Mouse (Mus musculus) embryonic facial prominence, embryonic 11.5 days (tissue): Measurements from ENCODE around the gene Anpep. TPM values are rescaled to one million over a fixed set of nuclear protein-coding genes. Genes with fewer than 3 reads are reported as not detected.

Experiments
- ATAC-seq: fragments of 200-750 bp; cut with Nextera tagmentation; replicated peaks from 2 replicates; pipeline ENCODE4 v1.8.0; 2017; ENCODE audit warnings: low read depth; ENCODE audit not compliant: insufficient number of reproducible peaks, low FRiP score, low TSS enrichment
- DNase-seq: peaks from one replicate; pipeline ENCODE4 v3.0.0-alpha.2; 2015; ENCODE audit warnings: low spot score
- H3K27ac ChIP-seq: fragments of 300-500 bp; sonication (generic); replicated peaks from 2 replicates; pipeline ENCODE4 v1.5.1; 2014; ENCODE audit warnings: mild to moderate bottlenecking, low read depth, low read length, control low read depth
- H3K27me3 ChIP-seq: fragments of 300-500 bp; sonication (generic); 2 replicates; pipeline ENCODE4 v1.6.1; 2014; ENCODE audit warnings: mild to moderate bottlenecking, low read length, moderate library complexity, mixed read lengths; ENCODE audit not compliant: control insufficient read depth, insufficient read depth
- H3K36me3 ChIP-seq: fragments of 300-500 bp; sonication (generic); replicated peaks from 2 replicates; pipeline ENCODE4 v1.6.1; 2014; ENCODE audit warnings: low read depth, mild to moderate bottlenecking, low read length, moderate library complexity, mixed read lengths; ENCODE audit not compliant: control insufficient read depth, insufficient read depth
- H3K4me1 ChIP-seq: fragments of 300-500 bp; sonication (generic); 2 replicates; pipeline ENCODE4 v1.6.1; 2014; ENCODE audit warnings: low read length, mixed read lengths; ENCODE audit not compliant: control insufficient read depth, insufficient read depth
- H3K4me2 ChIP-seq: fragments of 300-500 bp; sonication (generic); 2 replicates; pipeline ENCODE4 v1.6.1; 2014; ENCODE audit warnings: low read depth, mild to moderate bottlenecking, control low read depth, low read length, moderate library complexity
- H3K4me3 ChIP-seq: fragments of 300-500 bp; sonication (generic); 2 replicates; pipeline ENCODE4 v1.5.1; 2014; ENCODE audit warnings: low read depth, low read length, control low read depth
- H3K9ac ChIP-seq: fragments of 300-500 bp; sonication (generic); replicated peaks from 2 replicates; pipeline ENCODE4 v1.6.1; 2014; ENCODE audit warnings: mild to moderate bottlenecking, control low read depth, low read length
- H3K9me3 ChIP-seq: fragments of 300-500 bp; sonication (generic); replicated peaks from 2 replicates; pipeline ENCODE4 v1.6.1; 2016; ENCODE audit warnings: mild to moderate bottlenecking, low read length, inconsistent platforms, mixed read lengths; ENCODE audit not compliant: control insufficient read depth
- WGBS: fragments of 180-500 bp; shearing (Covaris S2); extraction: QIAGEN DNeasy Blood & Tissue Kit; methylation state at CpG from one replicate; pipeline ENCODE4 v1.1.7; 2014; 5-methylcytosine and 5-hydroxymethylcytosine counted together
- polyA plus RNA-seq: library from polyadenylated mRNA; unstranded; fragments of >200 nt; fragmentation: Nextera tagmentation; extraction: Ambion mirVana; gene quantifications from 2 replicates; pipeline ENCODE4 v1.2.1, GENCODE M21; 2014

Gene Anpep
- polyA plus RNA-seq, 1 experiment from 2014 or later = 7.5 TPM

DNA sequence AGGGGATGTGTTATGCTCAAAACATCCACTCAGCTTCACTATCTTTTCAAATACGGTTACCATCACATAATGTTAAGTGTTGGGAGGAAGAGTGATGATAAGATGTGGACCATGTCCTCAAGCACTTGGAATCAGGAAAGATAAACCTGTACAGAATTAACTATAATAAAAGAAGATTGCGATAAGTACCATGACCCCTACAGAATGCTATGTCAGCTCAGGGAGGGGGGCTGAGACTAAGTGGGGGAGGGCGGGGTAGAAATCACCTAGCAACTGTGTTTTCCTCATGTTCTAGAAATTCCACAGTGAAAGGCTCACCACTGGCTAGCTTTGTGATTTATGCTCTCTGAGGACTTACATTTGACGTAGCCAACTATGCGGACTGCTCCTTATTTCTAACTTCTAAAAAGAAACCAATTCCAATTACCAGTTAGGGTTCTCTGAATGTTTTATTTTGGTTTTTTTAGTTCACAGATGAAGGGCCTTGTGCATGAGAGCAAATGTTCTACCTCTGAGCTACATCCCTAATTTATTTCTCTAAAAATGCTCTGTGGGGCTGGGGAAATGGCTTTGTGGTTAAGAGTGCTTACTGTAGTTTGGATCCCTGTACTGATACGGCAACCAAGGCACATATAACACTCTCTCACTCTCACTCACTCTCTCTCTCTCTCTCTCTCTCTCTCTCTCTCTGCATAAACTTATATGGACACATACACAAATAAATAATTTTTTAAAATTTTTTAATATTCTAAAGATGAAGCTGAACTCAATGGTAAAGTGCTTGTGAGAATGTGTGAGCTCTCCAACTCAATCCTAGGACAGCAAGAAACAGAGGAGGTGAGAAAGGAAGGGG, 31.9 kb upstream of the Anpep start:
- DNase-seq (no peak), ATAC-seq (no peak)
- Histone ChIP-seq H3K27me3 (no peaks in the 10 kb centered on the region), H3K36me3 (no peaks in the 10 kb centered on the region; the same call in 1 of the 2 replicates), H3K4me3 (no peak overlapping the region), H3K9me3 (no peaks in the 10 kb centered on the region), H3K9ac (no peak overlapping the region), H3K4me1 (no peaks in the 10 kb centered on the region), H3K27ac (no peak overlapping the region), H3K4me2 (no peak overlapping the region)
- WGBS = 88% methylated on average over 6 of the region's 6 CpGs

- H3K27me3 ChIP-seq = no peaks in the 10 kb centered on the region
- no peak overlapping the region for H3K4me3 ChIP-seq
- H3K9me3 ChIP-seq = no peaks in the 10 kb centered on the region
- DNase-seq (no peak), ATAC-seq (no peak)
- no peak overlapping the region for H3K4me2 ChIP-seq
- no peaks in the 10 kb centered on the region for H3K36me3 ChIP-seq
- no peaks in the 10 kb centered on the region for H3K4me1 ChIP-seq
- H3K9ac ChIP-seq = no peak overlapping the region
- no peak overlapping the region for H3K27ac ChIP-seq
- WGBS = 92% methylated on average over 15 of the region's 15 CpGs
Observed at GRCm38 (mm10) chr7:79890436-79891221, 29.8 kb upstream of the Anpep start.

DNA sequence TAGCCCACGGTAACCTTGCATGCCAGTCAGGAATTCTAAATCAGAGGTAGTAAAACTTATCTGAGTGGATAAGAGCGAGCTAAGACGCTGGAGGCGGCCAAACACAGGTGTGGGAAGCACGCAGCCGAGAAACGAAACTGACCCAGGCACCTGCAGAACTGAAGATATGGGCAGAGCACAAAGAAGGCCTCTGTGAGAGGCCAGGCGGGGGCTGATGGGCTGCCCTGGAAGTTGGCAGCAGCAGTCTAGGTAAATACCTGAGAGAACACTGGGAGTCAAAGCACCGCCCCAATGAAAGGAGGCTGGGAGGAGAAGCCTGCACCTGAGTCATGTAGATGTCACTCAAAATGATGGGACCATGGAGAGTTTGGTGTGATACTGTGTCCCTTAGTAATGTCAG, 27.7 kb upstream of the Anpep start:
- no peak for DNase-seq
- no peak overlapping the region for H3K4me2 ChIP-seq
- no peaks in the 10 kb centered on the region for H3K36me3 ChIP-seq
- ATAC-seq = no peak
- no peak overlapping the region for H3K4me3 ChIP-seq
- H3K27ac ChIP-seq = no peak overlapping the region
- no peaks in the 10 kb centered on the region for H3K9me3 ChIP-seq
- H3K27me3 ChIP-seq = no peaks in the 10 kb centered on the region
- no peak overlapping the region for H3K9ac ChIP-seq
- WGBS = 92% methylated on average over 9 of the region's 9 CpGs
- H3K4me1 ChIP-seq = no peaks in the 10 kb centered on the region

DNA sequence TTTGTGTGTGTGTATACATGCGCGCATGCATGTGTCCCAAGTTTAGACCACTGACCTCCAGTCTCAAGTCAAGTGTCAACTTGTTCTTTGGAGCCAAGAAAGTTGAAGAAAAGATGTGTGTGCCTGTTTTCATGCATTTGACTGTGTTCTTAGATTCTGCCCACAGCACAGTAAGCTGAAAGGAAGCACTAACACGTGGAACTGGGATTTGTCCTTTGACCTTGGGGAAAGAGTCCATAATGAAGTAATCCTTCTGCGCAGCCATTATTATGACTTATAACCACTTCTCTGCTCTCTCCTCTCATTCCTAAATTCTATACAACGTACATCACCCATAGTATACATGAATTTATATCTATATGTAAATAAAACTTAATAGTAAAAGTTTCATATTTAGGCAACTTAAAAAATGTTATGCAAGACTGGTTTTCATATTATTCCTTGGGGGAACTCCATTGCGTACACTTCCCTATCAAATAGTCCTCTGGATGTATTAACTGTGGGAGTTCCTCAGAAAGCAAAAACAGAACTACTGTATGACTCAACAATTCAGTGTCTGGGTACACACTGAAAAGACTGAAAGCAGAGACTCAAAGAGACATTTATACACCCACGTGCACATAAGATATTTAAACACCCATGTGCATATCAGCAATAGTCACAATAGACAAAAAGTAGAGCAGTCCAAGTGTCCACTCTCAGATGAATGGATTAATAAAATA, 22.9 kb upstream of the Anpep start:
- H3K4me1 ChIP-seq = no peaks in the 10 kb centered on the region
- peaks cover 3% of the 10 kb centered on the region; the same call in 1 of the 2 replicates for H3K36me3 ChIP-seq
- no peaks in the 10 kb centered on the region for H3K9me3 ChIP-seq
- WGBS = 84% methylated on average over 7 of the region's 7 CpGs
- H3K4me3 ChIP-seq = no peak overlapping the region
- no peak overlapping the region for H3K27ac ChIP-seq
- no peak for ATAC-seq
- no peak for DNase-seq
- H3K9ac ChIP-seq = no peak overlapping the region
- H3K27me3 ChIP-seq = no peaks in the 10 kb centered on the region
- H3K4me2 ChIP-seq = no peak overlapping the region

- H3K27me3 ChIP-seq = no peaks in the 10 kb centered on the region
- H3K4me2 ChIP-seq = no peak overlapping the region
- peaks cover 3% of the 10 kb centered on the region; the same call in 1 of the 2 replicates for H3K36me3 ChIP-seq
- DNase-seq (no peak), ATAC-seq (no peak)
- no peaks in the 10 kb centered on the region for H3K9me3 ChIP-seq
- H3K27ac ChIP-seq = no peak overlapping the region
- no peaks in the 10 kb centered on the region for H3K4me1 ChIP-seq
- H3K4me3 ChIP-seq = no peak overlapping the region
- no peak overlapping the region for H3K9ac ChIP-seq
- 93% methylated on average over 6 of the region's 6 CpGs for WGBS
Observed at GRCm38 (mm10) chr7:79881901-79882300, 21.0 kb upstream of the Anpep start.

- DNase-seq (no peak), ATAC-seq (no peak)
- Histone ChIP-seq H3K4me2 (no peak overlapping the region), H3K9ac (no peak overlapping the region), H3K27ac (no peak overlapping the region), H3K4me1 (no peaks in the 10 kb centered on the region), H3K9me3 (no peaks in the 10 kb centered on the region), H3K4me3 (no peak overlapping the region), H3K27me3 (no peaks in the 10 kb centered on the region), H3K36me3 (peaks cover 3% of the 10 kb centered on the region; the same call in 1 of the 2 replicates)
- 19% methylated on average over 3 of the region's 3 CpGs for WGBS
Observed at GRCm38 (mm10) chr7:79880998-79881397, 20.1 kb upstream of the Anpep start.

DNA sequence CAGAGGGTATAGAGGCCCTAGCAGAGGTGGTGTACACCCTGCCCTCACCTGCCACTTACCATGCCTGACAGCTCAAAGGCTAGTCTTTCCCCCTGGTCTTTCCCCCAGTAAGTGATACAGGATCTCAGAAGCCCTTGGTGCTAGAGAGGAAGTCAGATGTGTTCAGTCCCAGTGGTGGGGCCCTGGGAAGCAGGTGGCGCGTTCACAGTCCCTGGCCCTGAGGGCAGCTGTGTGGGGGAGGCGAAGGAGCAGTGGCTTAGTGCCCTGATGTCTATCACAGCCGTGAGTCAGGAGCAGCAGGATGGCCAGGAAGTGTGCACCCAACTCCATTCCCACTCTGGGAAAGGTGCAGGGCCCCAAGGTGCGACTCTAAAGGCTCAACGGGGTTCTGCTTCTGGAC, 19.2 kb upstream of the Anpep start:
- Histone ChIP-seq H3K27me3 (no peaks in the 10 kb centered on the region), H3K36me3 (peaks cover 3% of the 10 kb centered on the region; the same call in 1 of the 2 replicates), H3K4me1 (no peaks in the 10 kb centered on the region), H3K27ac (no peak overlapping the region), H3K9ac (no peak overlapping the region), H3K4me3 (no peak overlapping the region), H3K4me2 (no peak overlapping the region), H3K9me3 (no peaks in the 10 kb centered on the region)
- DNase-seq (no peak), ATAC-seq (no peak)
- WGBS = 81% methylated on average over 6 of the region's 6 CpGs
